Mouse (Mus musculus) retina, embryonic 14.5 days (tissue): ENCODE results near the gene P3h3.
A peak's percentile ranks its signal among the peaks of the same experiment; 100 is the strongest.
"Not testable (repeated sequence)": the region's sequence is repeated elsewhere in the genome, so short reads cannot be mapped to it uniquely, and the experiment has no call there.

Experiments used
- DNase-seq: peaks from one replicate; pipeline ENCODE4 v3.0.0-alpha.2; 2015; ENCODE audit warnings: low spot score

Gene P3h3

GRCm38 (mm10) chr6:124831199-124831598 is 26.4 kb downstream of the P3h3 start:
- not testable (repeated sequence) for DNase-seq

GRCm38 (mm10) chr6:124829799-124830700 is 27.5 kb downstream of the P3h3 start:
- peak; percentile 97 for DNase-seq

GRCm38 (mm10) chr6:124828868-124829798 is 28.4 kb downstream of the P3h3 start, which contains the start of the genes Usp5 and Cdca3:
Gene Usp5, minus strand, starts transcription at chr6:124829484.
Gene Cdca3, plus strand, starts transcription at chr6:124829547.
- peak; percentile 99 for DNase-seq

- DNase-seq: peak; percentile 31
Measured at GRCm38 (mm10) chr6:124828101-124828592, 29.4 kb downstream of the P3h3 start.

DNA sequence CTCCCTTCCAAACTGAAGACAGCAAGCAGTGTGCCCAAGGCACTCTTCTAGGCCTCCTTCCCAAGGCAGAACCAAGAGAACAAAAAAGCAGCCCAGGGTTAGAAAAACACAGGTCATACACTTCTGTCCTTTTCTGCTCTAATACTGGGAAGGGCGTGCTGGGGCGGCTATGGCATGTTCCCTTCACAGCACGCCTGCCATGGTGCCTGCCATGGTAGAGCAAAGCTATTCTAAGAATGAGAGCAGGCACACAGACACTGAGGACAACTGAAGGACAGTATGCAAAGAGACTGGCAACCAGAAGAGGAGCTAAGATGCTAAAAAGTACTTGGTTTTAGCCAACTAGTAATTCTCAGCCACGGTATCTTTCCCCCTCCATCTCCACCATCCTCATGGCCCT is 35.5 kb downstream of the P3h3 start:
- no peak for DNase-seq

DNA sequence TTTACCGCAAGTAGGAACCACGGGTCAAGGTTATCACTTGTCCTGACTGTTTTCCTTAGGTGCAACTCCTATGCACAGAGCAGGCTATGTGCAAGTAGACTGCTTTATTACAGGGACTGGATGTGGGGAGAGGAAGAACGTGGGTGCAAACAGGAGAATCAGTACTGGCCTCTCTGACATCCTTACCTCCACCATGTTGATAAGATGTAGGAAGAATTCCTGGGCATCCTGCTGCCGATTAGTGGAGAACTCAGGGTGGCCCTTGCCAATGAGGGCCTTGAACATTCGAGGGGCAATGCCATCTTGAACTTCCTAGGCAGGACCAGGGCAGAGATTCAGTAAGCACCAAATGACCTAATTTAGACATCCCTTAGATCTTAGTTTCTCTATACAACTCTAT is 36.7 kb downstream of the P3h3 start:
- DNase-seq: no peak

DNA sequence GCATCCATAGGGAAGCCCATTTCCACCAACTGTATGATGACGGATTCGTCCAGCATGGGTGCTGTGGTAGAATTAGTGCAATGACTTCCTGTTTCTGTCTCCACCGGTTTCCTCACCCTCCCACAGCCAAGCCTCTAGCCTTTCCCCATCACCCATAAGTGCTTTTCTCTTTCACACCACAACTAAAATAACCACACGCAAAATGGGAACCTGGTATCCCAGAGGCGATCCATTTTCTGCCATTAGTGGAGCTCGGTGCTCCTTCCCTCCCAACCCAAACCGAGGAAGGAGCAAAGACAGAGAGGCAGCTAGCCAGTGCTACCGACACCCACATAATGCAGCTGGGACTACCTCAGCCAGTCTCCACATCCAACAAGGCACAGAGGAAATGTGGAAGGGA is 39.6 kb downstream of the P3h3 start:
- DNase-seq: no peak

DNA sequence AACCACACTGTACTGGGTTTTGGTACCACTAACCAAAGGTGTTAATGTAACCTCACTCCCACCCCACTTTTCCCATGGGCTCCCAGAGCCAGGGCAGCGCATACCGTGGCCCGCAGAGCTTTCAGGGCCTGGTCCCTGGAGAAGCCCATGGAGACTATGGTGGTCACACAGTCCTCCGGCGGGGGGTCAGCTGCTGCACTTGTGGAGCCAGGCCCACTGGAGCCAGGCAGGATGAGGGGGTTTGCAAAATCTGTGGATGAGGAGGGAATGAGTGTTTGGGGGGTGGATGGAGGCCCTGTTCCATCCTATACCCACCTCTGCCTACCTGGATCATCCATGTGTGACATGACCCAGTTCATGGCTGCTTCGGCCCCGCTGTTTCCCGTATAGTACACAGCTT is 40.0 kb downstream of the P3h3 start:
- DNase-seq: no peak

DNA sequence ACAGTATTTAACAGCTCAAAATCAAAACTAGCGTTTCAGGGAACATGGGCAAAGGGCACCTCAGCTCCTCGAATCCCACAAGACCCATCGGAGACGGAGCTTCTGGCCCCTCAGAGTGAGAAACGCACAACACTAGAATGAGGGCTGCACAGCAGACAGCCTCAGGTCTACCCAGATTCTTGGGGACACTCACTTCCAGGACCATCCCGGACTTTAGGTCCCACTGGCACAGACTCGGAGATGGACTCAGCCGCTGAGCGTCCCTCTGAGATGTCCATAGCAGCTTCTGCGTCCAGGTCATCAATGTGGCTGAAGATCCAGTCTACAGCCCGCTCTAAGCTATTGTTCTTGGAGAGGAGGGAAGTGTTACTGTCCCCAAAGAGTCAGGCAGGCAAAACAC is 40.4 kb downstream of the P3h3 start:
- no peak for DNase-seq

- DNase-seq: no peak
Measured at GRCm38 (mm10) chr6:124816611-124817010, 40.9 kb downstream of the P3h3 start.

DNA sequence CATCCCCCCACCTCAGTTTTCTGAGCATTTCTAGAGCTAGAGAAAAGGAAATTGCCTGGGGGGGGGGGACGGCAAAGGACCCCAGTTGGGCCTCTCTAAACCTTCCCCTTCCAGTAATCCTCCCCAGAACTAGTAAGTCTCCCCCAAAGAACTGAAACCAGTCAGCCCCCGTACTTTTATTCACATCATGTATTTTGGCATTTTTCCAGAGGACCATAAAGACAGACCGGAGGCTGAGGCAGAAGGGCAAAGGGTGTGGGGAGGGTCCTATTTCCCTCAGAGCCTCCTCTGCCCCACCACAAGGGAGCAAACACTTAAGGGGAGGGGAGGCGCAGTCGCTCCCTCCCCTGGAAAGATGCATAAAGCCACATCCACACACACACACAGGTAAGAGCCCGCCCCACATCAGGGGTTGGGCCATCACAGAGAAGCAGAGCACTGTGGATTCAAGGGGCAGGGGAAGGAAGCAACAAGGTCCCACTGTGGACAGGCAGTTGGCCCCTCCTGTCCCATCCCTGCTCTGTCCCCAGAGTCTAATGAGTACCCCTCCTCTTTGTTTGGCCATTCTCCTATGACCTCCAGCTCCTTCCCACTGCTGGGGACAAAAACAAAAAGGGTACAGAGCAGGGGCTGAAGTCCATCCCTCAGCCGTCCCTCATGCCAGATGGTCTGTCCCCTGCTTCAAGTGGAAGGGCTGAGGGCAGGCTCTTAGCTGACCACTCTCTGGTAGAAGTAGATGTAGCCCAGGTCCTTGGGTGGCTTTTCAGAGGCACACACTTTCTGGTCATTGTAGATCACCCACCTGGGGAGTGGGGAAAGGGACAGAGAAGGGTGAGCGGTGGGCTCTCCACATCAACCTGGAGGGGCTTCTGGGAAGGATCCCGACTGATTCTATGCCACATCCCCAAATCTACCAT is 42.4 kb downstream of the P3h3 start:
- DNase-seq: no peak

GRCm38 (mm10) chr6:124814448-124814847 is 43.1 kb downstream of the P3h3 start:
- DNase-seq: no peak

DNA sequence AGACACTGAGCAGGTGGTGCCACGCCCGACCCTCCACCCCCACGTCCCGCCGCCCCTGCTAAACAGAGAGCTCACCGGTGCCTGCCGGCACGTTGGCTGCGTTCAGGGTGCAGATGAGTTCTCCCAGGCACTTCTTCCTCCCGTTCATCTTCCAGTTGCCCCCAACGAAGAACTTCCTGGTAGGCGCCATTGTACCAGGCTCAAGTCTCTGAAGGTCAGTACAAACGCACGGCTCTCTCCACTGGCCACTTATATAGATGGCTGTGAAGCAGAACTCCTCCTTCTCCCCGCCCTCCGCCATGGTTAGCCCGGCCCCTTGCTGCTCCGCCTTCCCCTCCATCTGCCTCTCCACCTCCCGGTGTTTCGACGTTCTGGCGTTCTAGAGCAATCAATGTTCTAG is 43.6 kb downstream of the P3h3 start, which contains the start of gene Tpi1:
Tpi1 (minus strand) TSS at position 364 of the 400 bp plus-strand sequence.
- DNase-seq: peak; percentile 92

GRCm38 (mm10) chr6:124813496-124813895 is 44.1 kb downstream of the P3h3 start:
- DNase-seq: peak; percentile 60

- no peak for DNase-seq
Measured at GRCm38 (mm10) chr6:124812848-124813247, 44.7 kb downstream of the P3h3 start.

DNA sequence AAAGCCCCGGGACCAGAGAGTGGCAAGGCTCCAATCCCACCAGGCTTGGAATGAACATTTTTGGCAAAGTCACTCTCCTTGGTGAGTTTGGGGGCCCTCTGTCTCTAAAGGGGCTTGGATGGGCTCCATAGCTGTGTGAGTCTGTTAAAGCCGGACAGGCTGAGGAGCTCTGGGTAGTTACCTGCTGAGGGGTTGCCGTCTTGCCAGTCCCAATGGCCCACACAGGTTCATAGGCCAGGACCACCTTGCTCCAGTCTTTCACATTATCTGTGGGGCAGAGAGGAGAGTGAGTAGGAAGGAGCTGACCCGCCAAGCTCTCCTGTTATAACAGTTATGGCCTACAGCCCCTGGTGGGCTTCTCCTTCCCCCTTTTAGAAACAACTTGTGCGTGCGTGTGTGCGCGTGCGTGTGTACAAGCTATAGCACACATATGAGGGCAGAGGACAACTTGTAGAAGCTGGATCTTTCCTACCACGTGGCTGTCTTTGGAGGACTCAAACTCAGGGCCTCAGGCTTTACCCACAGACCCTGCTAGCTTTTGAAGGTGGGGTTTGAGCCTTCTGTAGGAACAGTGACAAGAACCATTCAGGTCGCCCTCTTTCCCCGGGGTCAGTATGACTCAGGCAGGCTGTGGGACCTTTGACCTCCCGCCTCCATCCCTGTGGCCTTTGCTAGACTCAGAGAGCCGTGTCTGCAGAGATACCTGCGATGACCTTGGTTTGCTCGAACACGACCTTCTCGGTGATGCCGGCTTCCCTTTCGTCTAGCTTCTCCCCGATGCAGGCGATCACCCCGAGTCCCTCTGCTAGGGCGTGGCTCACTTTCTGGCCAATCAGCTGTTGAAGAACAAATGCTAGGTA is 45.6 kb downstream of the P3h3 start:
- DNase-seq: no peak

- no peak for DNase-seq
Measured at GRCm38 (mm10) chr6:124811403-124811665, 46.2 kb downstream of the P3h3 start.

DNA sequence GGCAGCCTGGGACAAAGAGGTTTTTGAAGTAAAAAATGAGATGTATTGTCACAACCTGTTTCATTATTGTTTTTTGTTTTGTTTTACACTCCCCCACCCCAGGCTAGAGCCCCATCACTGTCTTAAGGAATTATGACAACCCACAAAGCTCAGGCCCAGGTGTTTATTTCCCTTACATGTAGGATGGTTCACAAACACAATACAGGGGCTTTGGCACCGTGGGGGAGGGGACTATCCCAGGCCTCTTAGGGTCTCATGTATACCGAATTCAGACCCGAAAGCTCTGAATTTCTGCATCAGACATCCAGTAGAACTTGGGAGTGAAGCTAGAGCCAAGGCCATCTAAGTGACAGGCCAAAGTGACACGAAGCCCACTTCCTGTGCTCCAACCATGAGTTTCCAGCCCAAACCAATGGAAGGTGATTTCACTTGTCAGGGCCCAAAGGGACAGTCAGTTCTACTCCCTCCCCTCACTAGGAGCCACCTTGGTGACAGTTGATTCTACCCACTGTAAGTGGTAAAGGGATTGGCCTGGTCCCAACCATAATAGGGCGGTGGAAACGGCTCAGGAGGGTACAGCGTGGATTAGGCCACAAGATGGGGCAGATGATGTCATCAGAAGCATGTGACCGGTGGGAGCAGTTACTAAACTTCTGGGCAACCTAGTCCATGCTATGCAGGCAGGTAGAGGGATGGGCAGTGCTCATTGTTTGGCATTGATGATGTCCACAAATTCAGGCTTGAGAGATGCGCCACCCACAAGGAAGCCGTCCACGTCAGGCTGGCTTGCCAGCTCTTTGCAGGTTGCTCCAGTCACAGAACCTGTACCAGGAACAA is 46.8 kb downstream of the P3h3 start:
- DNase-seq: not testable (repeated sequence)

DNA sequence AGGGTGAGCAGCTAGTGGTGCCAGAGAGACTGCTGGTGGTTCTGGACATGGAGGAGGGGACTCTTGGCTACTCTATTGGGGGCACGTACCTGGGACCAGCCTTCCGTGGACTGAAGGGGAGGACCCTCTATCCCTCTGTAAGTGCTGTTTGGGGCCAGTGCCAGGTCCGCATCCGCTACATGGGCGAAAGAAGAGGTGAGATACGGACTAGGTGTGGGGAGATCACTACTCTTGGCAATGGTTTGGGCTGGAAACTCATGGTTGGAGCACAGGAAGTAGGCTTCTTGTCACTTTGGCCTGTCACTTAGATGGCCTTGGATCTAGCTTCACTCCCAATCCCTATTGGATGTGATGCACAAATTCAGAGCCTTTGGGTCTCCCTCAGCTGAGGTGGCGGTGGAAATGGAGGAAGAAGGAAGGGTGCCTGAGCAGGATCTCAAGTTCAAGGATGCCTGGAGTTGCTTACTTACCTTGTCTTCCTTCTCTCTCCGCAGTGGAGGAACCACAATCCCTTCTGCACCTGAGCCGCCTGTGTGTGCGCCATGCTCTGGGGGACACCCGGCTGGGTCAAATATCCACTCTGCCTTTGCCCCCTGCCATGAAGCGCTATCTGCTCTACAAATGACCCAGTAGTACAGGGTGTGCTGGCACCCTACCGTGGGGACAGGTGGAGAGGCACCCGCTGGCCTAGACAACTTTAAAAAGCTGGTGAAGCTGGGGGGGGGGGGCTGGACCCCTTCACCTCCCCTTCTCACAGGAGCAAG is 47.6 kb downstream of the P3h3 start:
- no peak for DNase-seq
